Mouse (Mus musculus): ENCODE measurements around the gene Slc26a10. TPM values are rescaled to one million over a fixed set of nuclear protein-coding genes. Genes with fewer than 3 reads are reported as not detected.
A peak's percentile ranks its signal among the peaks of the same experiment; 100 is the strongest.

Gene Slc26a10
- total and polyA plus RNA-seq, 3 experiments: 0.94 to 8.4 (median 0.98) TPM

DNA sequence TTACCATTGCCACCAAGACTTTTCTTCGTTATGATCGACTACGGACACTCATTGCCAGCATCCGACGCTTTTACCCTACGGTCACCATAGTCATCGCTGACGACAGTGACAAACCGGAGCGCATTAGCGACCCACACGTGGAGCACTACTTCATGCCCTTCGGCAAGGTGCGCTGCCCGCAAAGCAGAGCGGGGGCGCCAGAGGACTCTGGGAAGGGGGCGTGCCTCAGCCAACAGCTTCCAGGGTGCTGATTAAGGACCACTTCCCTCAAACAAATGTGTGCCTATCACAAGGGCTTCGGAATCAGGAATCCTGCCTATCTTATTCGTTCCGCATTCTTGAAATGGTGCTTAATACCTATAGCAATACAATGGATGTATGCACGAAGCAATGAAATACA lies 10.4 kb downstream of the Slc26a10 start:
- DNase-seq (ENCODE audit: low spot score) (no peak), ATAC-seq (ENCODE audit: extremely low read depth, insufficient number of reproducible peaks, low FRiP score, poor library complexity, severe bottlenecking) (no peak)
- peak overlapping the region; percentile 67; the same call in 1 of the 2 replicates for H3K4me3 ChIP-seq (ENCODE audit: low read depth, low read length)
- H3K36me3 ChIP-seq (replicated peaks): peaks cover 86% of the 10 kb centered on the region
- TF ChIP-seq TAL1 (conservative IDR thresholded peaks at IDR 0.05; ENCODE audit: low read depth, low read length): no peak
- TF ChIP-seq CTCF (IDR thresholded peaks at IDR 0.05; ENCODE audit: low read depth, low read length): no peak
- no peak for TF ChIP-seq POLR2AphosphoS5 (IDR thresholded peaks at IDR 0.05; ENCODE audit: insufficient replicate concordance, low read depth, low read length)
- TF ChIP-seq GATA1 (IDR thresholded peaks at IDR 0.05; ENCODE audit: borderline replicate concordance, low read length): no peak
- no peak for TF ChIP-seq GATA2 (IDR thresholded peaks at IDR 0.05; ENCODE audit: borderline replicate concordance, low read depth, low read length)
- no peaks in the 10 kb centered on the region for H3K9me3 ChIP-seq (replicated peaks)
- H3K4me1 ChIP-seq (ENCODE audit: insufficient read depth, low read depth, low read length): peaks cover 84% of the 10 kb centered on the region
- H3K27me3 ChIP-seq (ENCODE audit: insufficient read depth, low read length): no peaks in the 10 kb centered on the region

GRCm38 (mm10) chr10:127167614-127168192 lies 12.7 kb downstream of the Slc26a10 start:
- no peak for TF ChIP-seq GATA2 (IDR thresholded peaks at IDR 0.05; ENCODE audit: borderline replicate concordance, low read depth, low read length)
- TF ChIP-seq TAL1 (conservative IDR thresholded peaks at IDR 0.05; ENCODE audit: low read depth, low read length): no peak
- TF ChIP-seq CTCF (IDR thresholded peaks at IDR 0.05; ENCODE audit: low read depth, low read length): no peak
- no peak for TF ChIP-seq POLR2AphosphoS5 (IDR thresholded peaks at IDR 0.05; ENCODE audit: insufficient replicate concordance, low read depth, low read length)
- TF ChIP-seq GATA1 (IDR thresholded peaks at IDR 0.05; ENCODE audit: borderline replicate concordance, low read length): no peak
- peak overlapping the region; percentile 93 for H3K4me3 ChIP-seq (ENCODE audit: low read depth, low read length)
- H3K36me3 ChIP-seq (replicated peaks): peaks cover 73% of the 10 kb centered on the region
- H3K4me1 ChIP-seq (ENCODE audit: insufficient read depth, low read depth, low read length): peaks cover 80% of the 10 kb centered on the region
- DNase-seq (ENCODE audit: low spot score) (no peak), ATAC-seq (ENCODE audit: extremely low read depth, insufficient number of reproducible peaks, low FRiP score, poor library complexity, severe bottlenecking) (no peak)
- H3K27me3 ChIP-seq (ENCODE audit: insufficient read depth, low read length): no peaks in the 10 kb centered on the region
- H3K9me3 ChIP-seq (replicated peaks): no peaks in the 10 kb centered on the region

GRCm38 (mm10) chr10:127166771-127167613 lies 13.5 kb downstream of the Slc26a10 start:
- Histone ChIP-seq H3K36me3 (replicated peaks) (peaks cover 66% of the 10 kb centered on the region), H3K27me3 (ENCODE audit: insufficient read depth, low read length) (no peaks in the 10 kb centered on the region), H3K9me3 (replicated peaks) (no peaks in the 10 kb centered on the region), H3K4me3 (ENCODE audit: low read depth, low read length) (peak overlapping the region; percentile 93), H3K4me1 (ENCODE audit: insufficient read depth, low read depth, low read length) (peaks cover 75% of the 10 kb centered on the region)
- TF ChIP-seq CTCF (IDR thresholded peaks at IDR 0.05; ENCODE audit: low read depth, low read length): no peak
- no peak for TF ChIP-seq GATA1 (IDR thresholded peaks at IDR 0.05; ENCODE audit: borderline replicate concordance, low read length)
- no peak for TF ChIP-seq TAL1 (conservative IDR thresholded peaks at IDR 0.05; ENCODE audit: low read depth, low read length)
- TF ChIP-seq POLR2AphosphoS5 (IDR thresholded peaks at IDR 0.05; ENCODE audit: insufficient replicate concordance, low read depth, low read length): no peak
- no peak for TF ChIP-seq GATA2 (IDR thresholded peaks at IDR 0.05; ENCODE audit: borderline replicate concordance, low read depth, low read length)
- no peak for ATAC-seq (ENCODE audit: extremely low read depth, insufficient number of reproducible peaks, low FRiP score, poor library complexity, severe bottlenecking)
- DNase-seq (ENCODE audit: low spot score): no peak

- ATAC-seq (ENCODE audit: extremely low read depth, insufficient number of reproducible peaks, low FRiP score, poor library complexity, severe bottlenecking): no peak
- H3K4me1 ChIP-seq (ENCODE audit: insufficient read depth, low read depth, low read length): peaks cover 69% of the 10 kb centered on the region
- H3K4me3 ChIP-seq (ENCODE audit: low read depth, low read length): peak overlapping the region; percentile 93
- TF ChIP-seq GATA2 (IDR thresholded peaks at IDR 0.05; ENCODE audit: borderline replicate concordance, low read depth, low read length): no peak
- no peak for TF ChIP-seq TAL1 (conservative IDR thresholded peaks at IDR 0.05; ENCODE audit: low read depth, low read length)
- H3K9me3 ChIP-seq (replicated peaks): no peaks in the 10 kb centered on the region
- no peak for DNase-seq (ENCODE audit: low spot score)
- H3K36me3 ChIP-seq (replicated peaks): peaks cover 60% of the 10 kb centered on the region
- no peaks in the 10 kb centered on the region for H3K27me3 ChIP-seq (ENCODE audit: insufficient read depth, low read length)
Observed at GRCm38 (mm10) chr10:127166404-127166715, 14.1 kb downstream of the Slc26a10 start.

GRCm38 (mm10) chr10:127165654-127166403 lies 14.6 kb downstream of the Slc26a10 start:
- Histone ChIP-seq H3K9me3 (replicated peaks) (no peaks in the 10 kb centered on the region), H3K4me3 (ENCODE audit: low read depth, low read length) (peak overlapping the region; percentile 93), H3K4me1 (ENCODE audit: insufficient read depth, low read depth, low read length) (peaks cover 64% of the 10 kb centered on the region), H3K36me3 (replicated peaks) (peaks cover 55% of the 10 kb centered on the region), H3K27me3 (ENCODE audit: insufficient read depth, low read length) (no peaks in the 10 kb centered on the region)
- TF ChIP-seq CTCF (IDR thresholded peaks at IDR 0.05; ENCODE audit: low read depth, low read length): no peak
- TF ChIP-seq GATA1 (IDR thresholded peaks at IDR 0.05; ENCODE audit: borderline replicate concordance, low read length): no peak
- TF ChIP-seq GATA2 (IDR thresholded peaks at IDR 0.05; ENCODE audit: borderline replicate concordance, low read depth, low read length): no peak
- TF ChIP-seq POLR2AphosphoS5 (IDR thresholded peaks at IDR 0.05; ENCODE audit: insufficient replicate concordance, low read depth, low read length): no peak
- no peak; the same call in 1 of the 2 replicates for TF ChIP-seq TAL1 (conservative IDR thresholded peaks at IDR 0.05; ENCODE audit: low read depth, low read length)
- ATAC-seq (ENCODE audit: extremely low read depth, insufficient number of reproducible peaks, low FRiP score, poor library complexity, severe bottlenecking) (peak; percentile 35), DNase-seq (ENCODE audit: low spot score) (peak; percentile 83)

- TF ChIP-seq TAL1 (conservative IDR thresholded peaks at IDR 0.05; ENCODE audit: low read depth, low read length) (no peak), CTCF (IDR thresholded peaks at IDR 0.05; ENCODE audit: low read depth, low read length) (no peak), GATA2 (IDR thresholded peaks at IDR 0.05; ENCODE audit: borderline replicate concordance, low read depth, low read length) (no peak), GATA1 (IDR thresholded peaks at IDR 0.05; ENCODE audit: borderline replicate concordance, low read length) (no peak), POLR2AphosphoS5 (IDR thresholded peaks at IDR 0.05; ENCODE audit: insufficient replicate concordance, low read depth, low read length) (no peak)
- ATAC-seq (ENCODE audit: extremely low read depth, insufficient number of reproducible peaks, low FRiP score, poor library complexity, severe bottlenecking): no peak
- no peaks in the 10 kb centered on the region for H3K9me3 ChIP-seq (replicated peaks)
- no peak for DNase-seq (ENCODE audit: low spot score)
- no peaks in the 10 kb centered on the region for H3K27me3 ChIP-seq (ENCODE audit: insufficient read depth, low read length)
- H3K36me3 ChIP-seq (replicated peaks): peaks cover 50% of the 10 kb centered on the region
- H3K4me1 ChIP-seq (ENCODE audit: insufficient read depth, low read depth, low read length): peaks cover 59% of the 10 kb centered on the region
- peak overlapping the region; percentile 93 for H3K4me3 ChIP-seq (ENCODE audit: low read depth, low read length)
Observed at GRCm38 (mm10) chr10:127165354-127165653, 15.1 kb downstream of the Slc26a10 start.

Measured in G1E (cell line).